Mouse (Mus musculus): ENCODE data around the gene Gm26566. TPM values are rescaled to one million over a fixed set of nuclear protein-coding genes. Genes with fewer than 3 reads are reported as not detected.
A peak's percentile ranks its signal among the peaks of the same experiment; 100 is the strongest.
"Not testable (repeated sequence)": the region's sequence is repeated elsewhere in the genome, so short reads cannot be mapped to it uniquely, and the experiment has no call there.

The Gm26566 gene
- polyA plus RNA-seq, 1 experiment from 2014 or later: 0.64 TPM

DNA sequence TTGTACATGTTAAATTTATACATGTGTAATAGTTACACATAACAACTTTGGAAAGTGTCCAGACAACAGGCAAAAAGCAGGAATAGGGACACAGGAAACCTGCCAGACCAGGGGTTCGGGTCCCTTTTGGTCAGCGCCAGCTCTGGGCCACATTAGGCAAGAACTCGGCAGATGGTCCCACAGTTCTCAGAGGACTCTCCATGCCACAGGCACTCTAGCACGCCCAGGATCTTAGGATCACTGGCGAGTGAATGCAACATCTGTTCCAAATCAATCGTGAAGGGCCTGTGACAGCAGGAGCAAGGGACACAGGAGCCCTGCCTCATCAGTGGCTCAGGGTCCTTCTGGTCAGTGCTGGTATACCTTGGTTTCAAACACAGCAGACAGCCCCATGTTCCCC, 28.3 kb downstream of the Gm26566 start:
- H3K4me1 ChIP-seq (ENCODE audit: control insufficient read depth, insufficient read depth, low read length): no peaks in the 10 kb centered on the region
- no peak overlapping the region for H3K27ac ChIP-seq (ENCODE audit: low read length)
- H3K4me3 ChIP-seq (ENCODE audit: low read depth, low read length): no peak overlapping the region
- H3K27me3 ChIP-seq (ENCODE audit: control insufficient read depth, insufficient read depth, low read length): no peaks in the 10 kb centered on the region
- H3K36me3 ChIP-seq (ENCODE audit: control insufficient read depth, insufficient read depth, low read length): no peaks in the 10 kb centered on the region
- H3K9me3 ChIP-seq (ENCODE audit: control insufficient read depth, low read depth, low read length): no peaks in the 10 kb centered on the region
- no peak overlapping the region for H3K4me2 ChIP-seq (replicated peaks; ENCODE audit: low read depth, low read length)
- WGBS: 50% methylated on average over 6 of the region's 6 CpGs
- no peak overlapping the region for H3K9ac ChIP-seq (replicated peaks; ENCODE audit: low read depth, low read length)
- ATAC-seq (ENCODE audit: insufficient number of reproducible peaks, insufficient read depth, low FRiP score, low read depth): no peak

DNA sequence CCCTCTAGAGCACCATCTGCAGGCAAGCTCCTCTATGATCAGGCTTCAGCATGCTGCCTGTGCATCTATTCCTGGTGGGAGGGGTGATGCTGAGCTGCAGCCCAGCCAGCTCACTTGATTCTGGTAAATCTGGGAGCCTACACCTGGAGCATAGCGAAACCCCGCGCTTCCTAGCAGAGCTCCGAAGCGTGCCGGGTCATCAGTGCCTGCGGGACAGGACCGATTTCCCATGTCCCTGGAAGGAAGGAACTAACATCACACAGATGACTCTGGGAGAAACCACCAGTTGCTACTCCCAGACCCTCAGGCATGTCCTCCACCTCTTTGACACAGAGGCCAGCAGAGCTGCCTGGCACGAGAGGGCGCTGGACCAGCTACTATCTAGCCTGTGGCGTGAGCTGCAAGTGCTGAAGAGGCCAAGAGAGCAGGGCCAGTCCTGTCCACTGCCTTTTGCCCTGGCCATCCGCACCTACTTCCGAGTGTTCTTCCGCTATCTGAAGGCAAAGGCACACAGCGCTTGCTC, 33.3 kb downstream of the Gm26566 start, which contains the start of gene Gm13271:
Gene Gm13271 (plus strand): TSS at position 51 of the 523 bp plus-strand sequence.
- ATAC-seq (ENCODE audit: insufficient number of reproducible peaks, insufficient read depth, low FRiP score, low read depth): not testable (repeated sequence)

DNA sequence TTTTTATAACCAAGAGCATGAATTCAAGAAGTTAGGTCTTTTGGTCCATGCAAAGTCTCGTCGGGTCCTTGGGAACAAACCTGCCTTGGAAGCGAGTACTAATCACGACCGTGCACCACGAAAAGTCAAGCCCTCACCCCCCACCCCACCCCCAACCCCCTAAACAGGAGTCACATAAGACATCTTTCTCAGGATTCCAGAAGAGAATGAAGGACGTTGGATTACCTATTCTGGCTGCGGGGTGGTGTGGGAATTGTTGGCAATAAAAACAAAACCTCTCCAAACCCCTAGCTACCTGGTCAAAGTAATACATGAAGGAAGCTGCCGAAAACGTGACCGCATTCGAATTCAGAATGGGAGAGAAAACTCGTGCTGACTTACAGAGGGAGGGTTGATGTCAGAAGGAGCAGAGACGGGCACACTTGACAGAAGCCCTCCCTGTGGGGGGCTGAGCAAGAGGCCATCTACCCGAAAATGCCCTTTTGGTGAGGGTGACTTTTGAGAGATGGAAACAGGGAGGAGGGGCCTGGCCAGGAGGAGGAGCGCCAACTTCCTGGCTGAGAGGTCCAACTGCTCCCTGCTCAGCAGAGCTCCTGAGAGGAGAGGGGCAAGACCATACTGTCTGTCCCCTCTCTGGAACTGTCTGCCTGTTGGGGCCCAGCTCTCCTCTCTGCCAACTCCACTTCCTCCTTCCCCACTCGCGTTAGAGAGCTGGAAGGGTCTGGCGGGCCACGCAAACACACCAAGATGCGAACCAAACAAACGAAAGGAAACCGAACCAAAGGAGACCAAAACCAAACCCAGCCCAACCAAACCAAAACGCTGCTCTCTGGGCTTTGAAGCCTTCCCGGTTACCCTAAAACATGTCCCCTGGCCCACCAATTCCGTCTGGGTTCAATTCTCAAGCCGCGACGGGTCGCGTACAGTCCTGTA, 35.2 kb downstream of the Gm26566 start:
- not testable (repeated sequence) for H3K4me1 ChIP-seq (ENCODE audit: control insufficient read depth, insufficient read depth, low read length); ATAC-seq (ENCODE audit: insufficient number of reproducible peaks, insufficient read depth, low FRiP score, low read depth); H3K9me3 ChIP-seq (ENCODE audit: control insufficient read depth, low read depth, low read length); H3K36me3 ChIP-seq (ENCODE audit: control insufficient read depth, insufficient read depth, low read length); H3K27me3 ChIP-seq (ENCODE audit: control insufficient read depth, insufficient read depth, low read length)
- WGBS: 11% methylated on average over 28 of the region's 31 CpGs
- peak overlapping the region; percentile 61 for H3K4me2 ChIP-seq (replicated peaks; ENCODE audit: low read depth, low read length)
- peak overlapping the region; percentile 93 for H3K27ac ChIP-seq (ENCODE audit: low read length)
- peak overlapping the region; percentile 52 for H3K9ac ChIP-seq (replicated peaks; ENCODE audit: low read depth, low read length)
- H3K4me3 ChIP-seq (ENCODE audit: low read depth, low read length): peak overlapping the region; percentile 42

More for the DNA sequence above, 33.3 kb downstream of the Gm26566 start, which contains the start of gene Gm13271:
- not testable (repeated sequence) for H3K4me2 ChIP-seq (replicated peaks; ENCODE audit: low read depth, low read length); H3K27me3 ChIP-seq (ENCODE audit: control insufficient read depth, insufficient read depth, low read length); H3K4me1 ChIP-seq (ENCODE audit: control insufficient read depth, insufficient read depth, low read length); H3K9me3 ChIP-seq (ENCODE audit: control insufficient read depth, low read depth, low read length); H3K9ac ChIP-seq (replicated peaks; ENCODE audit: low read depth, low read length); H3K4me3 ChIP-seq (ENCODE audit: low read depth, low read length); H3K36me3 ChIP-seq (ENCODE audit: control insufficient read depth, insufficient read depth, low read length); H3K27ac ChIP-seq (ENCODE audit: low read length)
- WGBS: 67% methylated on average over 15 of the region's 15 CpGs

DNA sequence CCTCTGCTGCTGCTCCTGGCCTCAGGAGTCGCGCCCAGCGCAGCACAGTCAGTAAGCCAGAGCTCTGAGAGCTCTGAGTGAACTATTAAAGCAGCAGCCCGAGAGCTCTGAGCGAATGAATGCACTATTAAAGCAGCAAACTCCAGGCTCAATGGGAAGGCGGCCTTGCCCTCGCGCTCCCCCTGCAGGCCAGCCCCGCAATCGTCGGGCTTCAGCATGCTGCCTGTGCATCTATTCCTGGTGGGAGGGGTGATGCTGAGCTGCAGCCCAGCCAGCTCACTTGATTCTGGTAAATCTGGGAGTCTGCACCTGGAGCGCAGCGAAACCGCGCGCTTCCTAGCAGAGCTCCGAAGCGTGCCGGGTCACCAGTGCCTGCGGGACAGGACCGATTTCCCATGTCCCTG, 36.0 kb downstream of the Gm26566 start:
- WGBS: 0% methylated on average over 11 of the region's 21 CpGs
- peak overlapping the region; percentile 93 for H3K27ac ChIP-seq (ENCODE audit: low read length)
- H3K9ac ChIP-seq (replicated peaks; ENCODE audit: low read depth, low read length); H3K4me1 ChIP-seq (ENCODE audit: control insufficient read depth, insufficient read depth, low read length); H3K9me3 ChIP-seq (ENCODE audit: control insufficient read depth, low read depth, low read length); H3K36me3 ChIP-seq (ENCODE audit: control insufficient read depth, insufficient read depth, low read length); H3K27me3 ChIP-seq (ENCODE audit: control insufficient read depth, insufficient read depth, low read length): not testable (repeated sequence)
- peak overlapping the region; percentile 42 for H3K4me3 ChIP-seq (ENCODE audit: low read depth, low read length)
- peak; percentile 99 for ATAC-seq (ENCODE audit: insufficient number of reproducible peaks, insufficient read depth, low FRiP score, low read depth)
- H3K4me2 ChIP-seq (replicated peaks; ENCODE audit: low read depth, low read length): peak overlapping the region; percentile 61

DNA sequence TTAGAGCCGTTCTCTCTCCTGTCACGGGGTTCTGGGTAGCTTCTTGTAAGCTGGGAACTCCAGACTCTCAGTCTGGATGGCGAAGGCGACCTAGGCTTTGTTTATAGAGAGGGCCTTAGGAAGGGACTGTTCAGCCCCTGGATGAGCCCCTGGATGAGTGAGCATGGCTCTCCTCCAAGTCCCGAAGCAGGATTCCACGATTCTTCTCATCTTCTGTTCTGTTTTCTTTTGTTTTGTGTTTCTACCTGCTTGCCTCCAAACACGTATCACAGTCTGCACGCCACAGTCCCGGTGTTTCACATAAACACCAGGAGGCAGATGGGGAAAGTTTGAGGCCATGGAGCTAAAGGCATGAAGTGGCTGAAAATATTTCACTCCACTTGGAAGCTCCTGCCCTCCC, 37.1 kb downstream of the Gm26566 start:
- H3K36me3 ChIP-seq (ENCODE audit: control insufficient read depth, insufficient read depth, low read length); H3K27ac ChIP-seq (ENCODE audit: low read length); H3K9me3 ChIP-seq (ENCODE audit: control insufficient read depth, low read depth, low read length); H3K9ac ChIP-seq (replicated peaks; ENCODE audit: low read depth, low read length); H3K4me2 ChIP-seq (replicated peaks; ENCODE audit: low read depth, low read length); H3K27me3 ChIP-seq (ENCODE audit: control insufficient read depth, insufficient read depth, low read length); H3K4me1 ChIP-seq (ENCODE audit: control insufficient read depth, insufficient read depth, low read length); H3K4me3 ChIP-seq (ENCODE audit: low read depth, low read length); ATAC-seq (ENCODE audit: insufficient number of reproducible peaks, insufficient read depth, low FRiP score, low read depth): not testable (repeated sequence)
- 85% methylated on average over 9 of the region's 9 CpGs for WGBS

DNA sequence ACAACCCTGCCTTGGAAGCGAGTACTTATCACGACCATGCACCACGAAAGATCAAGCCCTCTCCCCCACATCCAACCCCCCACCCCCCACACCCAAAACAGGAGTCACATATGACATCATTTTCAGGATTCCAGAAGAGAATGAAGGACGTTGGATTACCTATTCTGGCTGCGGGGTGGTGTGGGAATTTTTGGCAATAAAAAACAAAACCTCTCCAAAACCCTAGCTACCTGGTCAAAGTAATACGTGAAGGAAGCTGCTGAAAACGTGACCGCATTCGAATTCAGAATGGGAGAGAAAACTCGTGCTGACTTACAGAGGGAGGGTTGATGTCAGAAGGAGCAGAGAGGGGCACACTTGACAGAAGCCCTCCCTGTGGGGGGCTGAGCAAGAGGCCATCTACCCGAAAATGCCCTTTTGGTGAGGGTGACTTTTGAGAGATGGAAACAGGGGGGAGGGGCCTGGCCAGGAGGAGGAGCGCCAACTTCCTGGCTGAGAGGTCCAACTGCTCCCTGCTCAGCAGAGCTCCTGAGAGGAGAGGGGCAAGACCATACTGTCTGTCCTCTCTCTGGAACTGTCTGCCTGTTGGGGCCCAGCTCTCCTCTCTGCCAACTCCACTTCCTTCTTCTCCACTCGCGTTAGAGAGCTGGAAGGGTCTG, 38.1 kb downstream of the Gm26566 start, which contains the start of gene Gm13283:
Gene Gm13283 (plus strand): TSS at position 510 of the 659 bp plus-strand sequence.
- H3K9ac ChIP-seq (replicated peaks; ENCODE audit: low read depth, low read length); H3K27ac ChIP-seq (ENCODE audit: low read length); H3K4me1 ChIP-seq (ENCODE audit: control insufficient read depth, insufficient read depth, low read length); H3K9me3 ChIP-seq (ENCODE audit: control insufficient read depth, low read depth, low read length); H3K27me3 ChIP-seq (ENCODE audit: control insufficient read depth, insufficient read depth, low read length); H3K36me3 ChIP-seq (ENCODE audit: control insufficient read depth, insufficient read depth, low read length); ATAC-seq (ENCODE audit: insufficient number of reproducible peaks, insufficient read depth, low FRiP score, low read depth): not testable (repeated sequence)
- H3K4me2 ChIP-seq (replicated peaks; ENCODE audit: low read depth, low read length): peak within 1 kb of the TSS; percentile 30
- peak within 1 kb of the TSS; percentile 16; the same call in 1 of the 2 replicates for H3K4me3 ChIP-seq (ENCODE audit: low read depth, low read length)
- WGBS: 24% methylated on average over 8 of the region's 14 CpGs

DNA sequence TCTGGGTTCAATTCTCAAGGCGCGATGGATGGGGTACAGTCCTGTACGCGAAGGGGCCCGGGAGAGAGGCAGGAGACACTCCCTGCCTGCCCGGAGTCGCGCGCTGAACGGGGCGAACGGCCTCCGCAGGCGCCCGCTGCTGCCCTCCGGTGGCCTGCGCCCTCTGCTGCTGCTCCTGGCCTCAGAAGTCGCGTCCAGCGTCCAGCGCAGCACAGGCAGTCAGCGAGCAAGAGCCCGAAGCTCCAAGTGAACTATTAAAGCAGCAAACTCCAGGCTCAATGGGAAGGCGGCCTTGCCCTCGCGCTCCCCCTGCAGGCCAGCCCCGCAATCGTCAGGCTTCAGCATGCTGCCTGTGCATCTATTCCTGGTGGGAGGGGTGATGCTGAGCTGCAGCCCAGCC, 38.8 kb downstream of the Gm26566 start:
- Histone ChIP-seq H3K4me3 (ENCODE audit: low read depth, low read length) (peak overlapping the region; percentile 16; the same call in 1 of the 2 replicates), H3K4me2 (replicated peaks; ENCODE audit: low read depth, low read length) (peak overlapping the region; percentile 30)
- not testable (repeated sequence) for H3K27me3 ChIP-seq (ENCODE audit: control insufficient read depth, insufficient read depth, low read length); H3K4me1 ChIP-seq (ENCODE audit: control insufficient read depth, insufficient read depth, low read length); H3K9ac ChIP-seq (replicated peaks; ENCODE audit: low read depth, low read length); ATAC-seq (ENCODE audit: insufficient number of reproducible peaks, insufficient read depth, low FRiP score, low read depth); H3K36me3 ChIP-seq (ENCODE audit: control insufficient read depth, insufficient read depth, low read length); H3K9me3 ChIP-seq (ENCODE audit: control insufficient read depth, low read depth, low read length); H3K27ac ChIP-seq (ENCODE audit: low read length)
- 0% methylated on average over 21 of the region's 28 CpGs for WGBS

DNA sequence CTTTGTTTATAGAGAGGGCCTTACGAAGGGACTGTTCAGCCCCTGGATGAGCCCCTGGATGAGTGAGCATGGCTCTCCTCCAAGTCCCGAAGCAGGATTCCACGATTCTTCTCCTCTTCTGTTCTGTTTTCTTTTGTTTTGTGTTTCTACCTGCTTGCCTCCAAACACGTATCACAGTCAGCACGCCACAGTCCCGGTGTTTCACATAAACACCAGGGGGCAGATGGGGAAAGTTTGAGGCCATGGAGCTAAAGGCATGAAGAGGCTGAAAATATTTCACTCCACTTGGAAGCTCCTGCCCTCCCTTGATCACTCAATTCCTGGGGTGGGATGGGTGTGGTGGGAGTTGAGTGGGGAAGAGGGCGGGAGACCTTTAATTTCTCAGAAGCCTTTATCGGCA, 40.2 kb downstream of the Gm26566 start:
- not testable (repeated sequence) for H3K4me2 ChIP-seq (replicated peaks; ENCODE audit: low read depth, low read length); H3K9ac ChIP-seq (replicated peaks; ENCODE audit: low read depth, low read length); H3K27me3 ChIP-seq (ENCODE audit: control insufficient read depth, insufficient read depth, low read length); H3K36me3 ChIP-seq (ENCODE audit: control insufficient read depth, insufficient read depth, low read length); H3K4me3 ChIP-seq (ENCODE audit: low read depth, low read length); H3K9me3 ChIP-seq (ENCODE audit: control insufficient read depth, low read depth, low read length); ATAC-seq (ENCODE audit: insufficient number of reproducible peaks, insufficient read depth, low FRiP score, low read depth); H3K4me1 ChIP-seq (ENCODE audit: control insufficient read depth, insufficient read depth, low read length); H3K27ac ChIP-seq (ENCODE audit: low read length)
- 65% methylated on average over 6 of the region's 8 CpGs for WGBS

Measured in stomach, embryonic 14.5 days (tissue).